Mouse (Mus musculus) gastrocnemius, postnatal 25 days (tissue): ENCODE results near the gene Vmn1r32. TPM values are rescaled to one million over a fixed set of nuclear protein-coding genes. Genes with fewer than 3 reads are reported as not detected.
A peak's percentile ranks its signal among the peaks of the same experiment; 100 is the strongest.

Experiments used
- DNase-seq: peaks from one replicate; pipeline ENCODE4 v3.0.0; 2022
- long read RNA-seq, 2 experiments: library from polyadenylated mRNA; stranded (forward); transcript quantifications; one replicate each; pipeline ENCODE4 v2.0.0; 2021
- total RNA-seq, 2 experiments: library from RNA; stranded (reverse); gene quantifications; 1 replicate in 1 of 2; 2 replicates in 1 of 2; pipeline ENCODE4 v1.2.3; 2021

Gene Vmn1r32
- not detected for total RNA-seq
- long read RNA-seq, experiment 1 = 0 reads
- long read RNA-seq, experiment 2 = 0 reads

- no peak for DNase-seq
These were observed at the start of gene Vmn1r32 for GRCm38 (mm10) chr6:66559996-66560395. Vmn1r32 (minus strand) TSS chr6:66560096.

DNA sequence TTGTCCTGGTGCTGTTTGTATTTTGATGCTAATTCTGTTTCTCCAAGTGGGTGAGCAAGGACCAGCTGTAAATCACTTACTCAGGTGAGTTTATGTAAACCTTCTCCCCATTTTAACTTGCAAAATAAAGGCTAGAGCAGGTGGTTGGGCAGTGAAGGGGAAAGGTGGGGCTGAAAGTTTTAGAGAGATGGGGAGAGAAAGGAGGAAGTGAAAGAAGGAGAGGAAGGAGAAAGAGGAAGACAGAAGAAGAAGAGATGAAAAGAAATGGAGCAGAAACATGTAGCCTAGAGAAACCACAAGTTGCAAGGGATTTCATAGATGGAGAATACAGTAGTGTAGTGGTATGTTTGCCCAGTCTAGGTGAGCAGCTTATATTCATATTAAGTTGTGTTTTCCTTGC is 35.9 kb upstream of the Vmn1r32 start:
- no peak for DNase-seq

DNA sequence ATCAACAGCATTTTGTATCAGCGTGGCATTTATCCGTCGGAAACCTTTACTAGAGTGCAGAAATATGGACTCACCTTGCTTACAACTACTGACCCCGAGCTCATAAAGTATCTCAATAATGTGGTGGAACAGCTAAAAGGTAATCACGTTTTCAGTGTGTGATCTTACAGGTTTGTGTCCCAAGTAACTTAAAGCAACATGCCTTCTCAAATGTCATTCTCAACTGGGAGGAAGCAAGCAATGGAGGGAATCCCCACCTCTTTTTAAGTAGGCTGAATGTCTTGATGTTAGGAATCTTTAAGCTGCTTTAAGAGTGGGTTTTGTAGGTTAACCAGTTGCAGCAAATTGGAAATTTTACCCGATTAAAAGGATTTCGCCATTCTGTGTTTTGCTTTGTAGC is 23.9 kb downstream of the Vmn1r32 start:
- no peak for DNase-seq

DNA sequence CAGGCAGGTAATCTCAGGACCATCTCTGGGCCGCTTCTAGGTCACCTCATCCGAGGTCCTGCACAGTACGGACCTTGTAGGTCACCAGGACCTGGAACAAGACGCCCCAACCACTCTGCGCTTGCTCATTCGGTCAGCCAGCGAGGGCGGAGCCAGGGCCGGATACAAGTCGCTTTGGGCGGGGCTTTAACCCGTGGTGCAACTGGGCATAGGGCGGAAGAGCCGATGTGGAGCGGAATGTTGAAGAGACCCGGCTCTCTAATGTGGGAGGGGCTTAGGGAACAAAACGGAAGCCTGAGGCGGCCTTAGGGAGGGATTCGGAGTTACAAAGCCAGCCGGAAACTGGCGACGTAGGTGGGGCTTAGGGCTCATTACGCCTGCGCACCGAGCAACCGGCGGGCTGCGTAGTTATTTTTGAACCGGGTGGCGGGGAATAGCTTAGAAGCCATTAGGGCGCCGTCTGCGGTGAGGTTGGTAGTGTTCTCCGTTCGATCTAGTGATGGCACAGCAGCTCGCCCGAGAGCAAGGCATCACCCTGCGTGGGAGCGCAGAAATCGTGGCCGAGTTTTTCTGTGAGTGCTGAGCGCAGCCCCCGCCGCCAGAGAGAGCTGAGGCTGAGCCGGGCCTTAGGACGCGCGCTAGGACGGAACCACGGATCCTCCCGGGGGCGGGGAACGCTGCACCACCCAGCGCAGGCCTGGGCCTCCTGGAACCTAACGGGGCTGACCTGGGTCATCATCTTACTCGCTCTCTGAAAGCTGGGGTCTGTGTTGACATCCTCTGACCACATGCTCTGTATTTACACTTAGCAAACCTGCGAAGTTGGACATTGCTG is 24.7 kb downstream of the Vmn1r32 start, which contains the start of gene Mad2l1:
Mad2l1 (plus strand) TSS at position 363 of the 835 bp plus-strand sequence.
- DNase-seq = peak; percentile 97

DNA sequence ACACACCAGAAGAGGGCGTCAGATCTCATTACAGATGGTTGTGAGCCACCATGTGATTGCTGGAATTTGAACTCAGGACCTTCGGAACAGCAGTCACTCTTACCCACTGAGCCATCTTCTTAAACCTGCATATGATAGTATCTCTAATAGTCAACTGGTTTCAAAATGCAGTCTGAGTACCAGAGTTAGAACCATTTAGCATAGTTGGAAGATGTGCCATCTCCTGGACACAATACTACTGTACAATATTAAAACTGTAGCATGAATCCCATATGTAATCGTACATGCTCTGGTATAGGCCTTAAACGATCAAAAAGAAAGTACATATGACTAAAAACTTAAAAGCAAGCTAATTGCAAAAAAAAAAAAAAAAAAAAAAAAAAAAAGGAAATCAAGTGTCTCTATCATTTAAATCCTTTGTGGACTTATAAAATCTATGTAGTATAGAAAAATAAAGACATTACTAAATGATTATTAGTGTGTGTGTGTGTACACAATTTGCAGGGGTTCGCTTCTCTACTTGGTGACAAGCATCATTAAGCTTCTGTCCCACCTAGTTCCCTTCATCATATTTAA is 25.4 kb downstream of the Vmn1r32 start:
- DNase-seq = no peak

- DNase-seq = no peak
These were observed 26.7 kb downstream of the Vmn1r32 start for GRCm38 (mm10) chr6:66533241-66533640.

GRCm38 (mm10) chr6:66528386-66528785 is 31.5 kb downstream of the Vmn1r32 start:
- no peak for DNase-seq

DNA sequence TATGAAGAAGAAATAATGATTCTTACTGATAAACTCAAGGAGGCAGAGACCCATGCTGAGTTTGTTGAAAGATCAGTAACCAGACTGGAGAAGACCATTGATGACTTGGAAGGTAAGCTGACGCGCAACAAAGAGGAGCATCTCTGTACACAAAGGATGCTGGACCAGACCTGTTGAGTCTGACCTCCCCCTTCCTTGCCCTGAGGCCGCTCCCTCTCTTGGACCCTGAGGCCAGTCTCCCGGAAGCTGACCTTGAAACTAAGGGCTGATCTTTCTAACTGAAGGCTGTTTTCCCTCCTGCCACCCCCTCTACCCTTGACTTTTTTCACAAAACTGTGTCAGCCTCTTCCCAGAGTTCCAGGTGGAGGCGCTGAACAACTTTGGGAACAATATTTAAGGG is 43.5 kb downstream of the Vmn1r32 start:
- no peak for DNase-seq

Other genes starting within 250 kb of the Vmn1r32 start
- 1 to 10 TPM; 1.5 to 1.7 TPM for gene Mad2l1, start 24.7 kb downstream of the Vmn1r32 start, total RNA-seq
- not detected for gene Vmn1r33, start 58.2 kb upstream of the Vmn1r32 start, total RNA-seq
- not detected for gene Vmn1r34, start 83.8 kb upstream of the Vmn1r32 start, total RNA-seq
- not detected for gene Vmn1r35, start 125.8 kb upstream of the Vmn1r32 start, total RNA-seq
- not detected for gene Vmn1r36, start 159.1 kb upstream of the Vmn1r32 start, total RNA-seq
- gene Vmn1r37, start 169.3 kb upstream of the Vmn1r32 start, total RNA-seq = not detected
- gene Vmn1r38, start 222.5 kb upstream of the Vmn1r32 start, total RNA-seq = not detected